Mouse (Mus musculus): Measurements from ENCODE around the gene Tspan31.
"Not testable (repeated sequence)": the region's sequence is repeated elsewhere in the genome, so short reads cannot be mapped to it uniquely, and the experiment has no call there.

Gene Tspan31

GRCm38 (mm10) chr10:127083292-127083914, 13.3 kb upstream of the Tspan31 start:
- no peak for DNase-seq

- no peak for DNase-seq
Observed at GRCm38 (mm10) chr10:127081996-127082620, 12.0 kb upstream of the Tspan31 start.

GRCm38 (mm10) chr10:127080901-127081780, 11.1 kb upstream of the Tspan31 start:
- DNase-seq: no peak

GRCm38 (mm10) chr10:127079665-127080391, 9.8 kb upstream of the Tspan31 start:
- DNase-seq: peak; percentile 27

GRCm38 (mm10) chr10:127078677-127079575, 8.9 kb upstream of the Tspan31 start:
- peak; percentile 4 for DNase-seq

- DNase-seq: no peak
Observed at GRCm38 (mm10) chr10:127078001-127078676, 8.1 kb upstream of the Tspan31 start.

- DNase-seq: no peak
Observed at GRCm38 (mm10) chr10:127077515-127077914, 7.5 kb upstream of the Tspan31 start.

- no peak for DNase-seq
Observed at GRCm38 (mm10) chr10:127076082-127076481, 6.0 kb upstream of the Tspan31 start.

- DNase-seq: no peak
Observed at GRCm38 (mm10) chr10:127075651-127076050, 5.6 kb upstream of the Tspan31 start.

GRCm38 (mm10) chr10:127075080-127075479, 5.0 kb upstream of the Tspan31 start, which contains the start of gene Agap2:
Gene Agap2 (plus strand): TSS chr10:127075284.
- peak; percentile 49 for DNase-seq

GRCm38 (mm10) chr10:127073981-127074380, 3.9 kb upstream of the Tspan31 start:
- no peak for DNase-seq

- DNase-seq: not testable (repeated sequence)
Observed at GRCm38 (mm10) chr10:127072969-127073368, 2.9 kb upstream of the Tspan31 start.

- DNase-seq: not testable (repeated sequence)
Observed at GRCm38 (mm10) chr10:127072270-127072669, 2.2 kb upstream of the Tspan31 start.

GRCm38 (mm10) chr10:127071203-127071602, 1.1 kb upstream of the Tspan31 start:
- DNase-seq: no peak

- DNase-seq: no peak
Observed at GRCm38 (mm10) chr10:127069281-127070189, 529 bp downstream of the Tspan31 start.

- DNase-seq: no peak
Observed at GRCm38 (mm10) chr10:127068360-127069038, 1.6 kb downstream of the Tspan31 start.

- no peak for DNase-seq
Observed at GRCm38 (mm10) chr10:127066519-127067018, 3.5 kb downstream of the Tspan31 start.

GRCm38 (mm10) chr10:127065981-127066380, 4.1 kb downstream of the Tspan31 start:
- DNase-seq: no peak
